Mouse (Mus musculus) forebrain, embryonic 16.5 days (tissue): ENCODE measurements around the gene Diras2. TPM values are rescaled to one million over a fixed set of nuclear protein-coding genes. Genes with fewer than 3 reads are reported as not detected.

ENCODE experiments used
- ATAC-seq: fragments of 200-750 bp; cut with Nextera tagmentation; 2 replicates; pipeline ENCODE4 v1.8.0; 2017; ENCODE audit warnings: mild to moderate bottlenecking, moderate library complexity
- H3K27ac ChIP-seq: fragments of 300-500 bp; sonication (generic); 2 replicates; pipeline ENCODE4 v1.5.1; 2014; ENCODE audit warnings: low read length, control low read depth
- H3K27me3 ChIP-seq: fragments of 300-500 bp; sonication (generic); replicated peaks from 2 replicates; pipeline ENCODE4 v1.6.1; 2014; ENCODE audit warnings: low read length; ENCODE audit not compliant: control insufficient read depth, insufficient read depth
- H3K36me3 ChIP-seq: fragments of 300-500 bp; sonication (generic); 2 replicates; pipeline ENCODE4 v1.6.1; 2014; ENCODE audit not compliant: control insufficient read depth, insufficient read depth
- H3K4me1 ChIP-seq: fragments of 300-500 bp; sonication (generic); replicated peaks from 2 replicates; pipeline ENCODE4 v1.6.1; 2014; ENCODE audit warnings: low read length; ENCODE audit not compliant: control insufficient read depth, insufficient read depth
- H3K4me2 ChIP-seq: fragments of 300-500 bp; sonication (generic); 2 replicates; pipeline ENCODE4 v1.6.1; 2014; ENCODE audit warnings: mild to moderate bottlenecking, low read length, control low read depth
- H3K4me3 ChIP-seq: fragments of 300-500 bp; sonication (generic); replicated peaks from 2 replicates; pipeline ENCODE4 v1.5.1; 2014; ENCODE audit warnings: mild to moderate bottlenecking, low read length, control low read depth
- H3K9ac ChIP-seq: fragments of 300-500 bp; sonication (generic); replicated peaks from 2 replicates; pipeline ENCODE4 v1.6.1; 2014; ENCODE audit warnings: low read depth, low read length, control low read depth
- H3K9me3 ChIP-seq: fragments of 300-500 bp; sonication (generic); 2 replicates; pipeline ENCODE4 v1.6.1; 2016; ENCODE audit warnings: low read length; ENCODE audit not compliant: control insufficient read depth
- WGBS: fragments of 180-500 bp; shearing (Covaris S2); extraction: QIAGEN DNeasy Blood & Tissue Kit; methylation state at CpG from one replicate; pipeline ENCODE4 v1.1.7; 2014; 5-methylcytosine and 5-hydroxymethylcytosine counted together
- polyA plus RNA-seq: library from polyadenylated mRNA; unstranded; fragments of >200 nt; fragmentation: Nextera tagmentation; extraction: Ambion mirVana; gene quantifications from 2 replicates; pipeline ENCODE4 v1.2.1, GENCODE M21; 2015

The Diras2 gene
- polyA plus RNA-seq, 1 experiment from 2014 or later = 4.3 TPM

DNA sequence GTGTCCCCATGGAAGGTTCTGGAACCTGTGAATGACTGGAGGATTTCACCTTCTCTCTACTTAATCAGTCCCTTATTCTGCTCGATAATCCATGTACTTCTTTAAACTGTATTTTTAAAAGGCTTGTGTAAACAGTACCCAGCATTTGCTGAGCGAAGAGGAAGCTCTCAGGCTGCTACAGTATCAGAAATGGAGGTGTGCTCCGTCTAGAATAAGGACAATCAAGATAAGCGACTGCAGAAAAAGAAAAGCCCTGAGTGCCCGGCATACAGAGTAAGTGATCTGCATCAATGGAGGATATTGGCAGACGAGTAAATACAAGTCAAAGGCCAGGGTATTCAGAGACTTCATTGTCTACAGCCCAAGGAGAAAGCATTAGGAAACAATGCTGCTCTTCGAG lies 26.3 kb upstream of the Diras2 start:
- H3K27me3 ChIP-seq = no peaks in the 10 kb centered on the region
- ATAC-seq = no peak
- peaks cover 15% of the 10 kb centered on the region for H3K4me1 ChIP-seq
- no peak overlapping the region for H3K27ac ChIP-seq
- no peak overlapping the region for H3K4me2 ChIP-seq
- no peaks in the 10 kb centered on the region for H3K36me3 ChIP-seq
- no peak overlapping the region for H3K9ac ChIP-seq
- H3K9me3 ChIP-seq = no peaks in the 10 kb centered on the region
- H3K4me3 ChIP-seq = no peak overlapping the region
- 69% methylated on average over 7 of the region's 7 CpGs for WGBS

DNA sequence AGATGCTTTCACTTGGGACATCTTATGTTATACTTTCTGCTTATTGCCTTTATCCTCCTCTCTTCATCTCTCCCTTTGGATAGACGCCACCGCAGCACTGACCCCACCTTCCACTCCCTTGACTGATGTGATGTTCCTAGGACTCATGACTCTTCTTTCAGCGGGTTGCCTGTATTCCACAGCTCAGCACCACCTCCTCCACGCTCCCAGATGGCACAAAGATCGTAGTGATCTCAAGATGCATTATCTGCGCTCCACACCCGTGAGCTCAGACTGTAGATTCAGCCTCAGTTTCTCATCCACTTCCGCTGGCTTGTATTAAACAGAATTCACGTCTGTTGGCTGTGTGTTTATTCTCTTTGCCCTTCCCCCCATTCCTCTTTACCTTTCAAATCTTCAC lies 23.6 kb upstream of the Diras2 start:
- Histone ChIP-seq H3K4me3 (no peak overlapping the region), H3K9ac (no peak overlapping the region), H3K27me3 (no peaks in the 10 kb centered on the region), H3K36me3 (no peaks in the 10 kb centered on the region), H3K9me3 (no peaks in the 10 kb centered on the region), H3K27ac (no peak overlapping the region), H3K4me2 (no peak overlapping the region), H3K4me1 (no peaks in the 10 kb centered on the region)
- no peak for ATAC-seq
- 90% methylated on average over 9 of the region's 9 CpGs for WGBS

DNA sequence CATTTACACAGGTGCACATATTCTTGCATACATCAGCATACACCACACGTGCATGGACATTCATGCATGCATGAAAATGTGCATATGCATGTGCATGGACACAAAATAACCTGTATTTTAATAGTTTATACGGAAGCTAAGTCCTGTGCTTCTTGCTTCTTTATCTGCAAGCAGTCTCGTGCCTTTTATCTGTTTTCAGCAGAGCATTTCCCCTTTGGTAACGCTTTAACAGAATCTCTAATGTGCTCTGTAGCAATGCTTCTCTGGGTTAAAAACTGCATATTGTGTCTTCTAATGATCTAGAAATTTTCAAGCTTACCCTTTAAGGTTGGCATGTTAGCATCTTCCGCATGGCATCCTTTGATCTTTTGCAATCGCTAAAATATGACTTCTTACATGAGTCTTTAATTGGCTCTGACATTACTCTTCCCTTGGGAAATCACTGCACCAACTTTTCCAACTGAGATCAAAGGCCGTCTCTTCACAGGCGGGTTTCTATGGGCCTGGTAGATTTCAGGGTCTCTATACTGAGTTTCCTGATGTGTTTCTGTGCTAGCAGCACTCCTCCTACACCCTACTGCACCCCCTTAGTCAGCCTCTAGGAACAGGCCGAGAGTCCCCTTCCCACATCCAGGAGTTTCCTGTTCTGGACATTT lies 21.9 kb upstream of the Diras2 start:
- 70% methylated on average over 9 of the region's 9 CpGs for WGBS
- no peak overlapping the region for H3K4me3 ChIP-seq
- H3K27ac ChIP-seq = no peak overlapping the region
- ATAC-seq = no peak
- H3K27me3 ChIP-seq = no peaks in the 10 kb centered on the region
- H3K4me2 ChIP-seq = no peak overlapping the region
- no peaks in the 10 kb centered on the region for H3K4me1 ChIP-seq
- H3K36me3 ChIP-seq = no peaks in the 10 kb centered on the region
- no peaks in the 10 kb centered on the region for H3K9me3 ChIP-seq
- no peak overlapping the region for H3K9ac ChIP-seq

DNA sequence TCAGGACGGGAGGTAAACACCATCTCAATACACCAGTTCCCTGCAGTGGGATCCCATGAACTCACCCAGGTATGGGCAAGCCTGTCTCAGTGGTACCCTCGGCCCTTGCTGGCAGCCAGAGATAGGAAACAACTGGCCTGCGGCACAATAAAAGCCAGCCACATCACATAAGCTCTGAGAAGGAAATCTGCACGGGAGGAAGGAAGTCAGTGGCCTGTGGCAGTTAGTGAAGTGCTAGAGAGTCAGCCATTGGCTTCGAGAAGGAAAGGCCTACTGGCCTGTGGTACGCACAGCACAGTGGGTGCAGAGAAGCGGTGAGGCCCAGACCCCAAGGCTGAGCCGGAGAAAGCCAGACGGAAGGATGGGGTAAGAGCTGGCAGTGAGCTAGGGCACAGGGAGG lies 20.2 kb upstream of the Diras2 start:
- H3K4me2 ChIP-seq = no peak overlapping the region
- 90% methylated on average over 9 of the region's 9 CpGs for WGBS
- no peaks in the 10 kb centered on the region for H3K36me3 ChIP-seq
- no peaks in the 10 kb centered on the region for H3K27me3 ChIP-seq
- no peaks in the 10 kb centered on the region for H3K9me3 ChIP-seq
- H3K9ac ChIP-seq = no peak overlapping the region
- H3K4me1 ChIP-seq = no peaks in the 10 kb centered on the region
- no peak overlapping the region for H3K4me3 ChIP-seq
- H3K27ac ChIP-seq = no peak overlapping the region
- no peak for ATAC-seq

DNA sequence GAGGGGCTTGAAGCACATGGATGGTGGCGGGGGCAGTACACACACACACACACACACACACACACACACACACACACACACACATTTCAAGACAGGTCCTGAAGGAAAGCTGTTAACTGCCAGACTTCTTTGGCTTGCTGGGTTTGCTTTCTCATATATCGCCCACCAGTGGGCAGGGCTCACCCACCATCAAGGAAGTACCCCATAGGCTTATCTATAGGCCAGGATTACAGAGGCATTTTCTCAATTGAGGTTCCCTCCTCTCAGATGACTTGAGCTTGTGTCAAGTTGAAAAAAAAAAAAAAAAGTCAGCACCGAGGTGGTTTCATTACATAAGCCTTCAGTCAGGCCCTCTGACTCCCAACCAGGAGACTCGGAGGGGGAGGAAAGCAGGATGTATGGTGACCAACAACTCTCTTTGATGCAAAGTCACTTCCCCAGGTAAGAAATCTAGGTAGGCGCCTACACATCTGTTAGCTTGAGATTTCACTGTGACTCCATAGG lies 19.7 kb upstream of the Diras2 start:
- 87% methylated on average over 5 of the region's 5 CpGs for WGBS

DNA sequence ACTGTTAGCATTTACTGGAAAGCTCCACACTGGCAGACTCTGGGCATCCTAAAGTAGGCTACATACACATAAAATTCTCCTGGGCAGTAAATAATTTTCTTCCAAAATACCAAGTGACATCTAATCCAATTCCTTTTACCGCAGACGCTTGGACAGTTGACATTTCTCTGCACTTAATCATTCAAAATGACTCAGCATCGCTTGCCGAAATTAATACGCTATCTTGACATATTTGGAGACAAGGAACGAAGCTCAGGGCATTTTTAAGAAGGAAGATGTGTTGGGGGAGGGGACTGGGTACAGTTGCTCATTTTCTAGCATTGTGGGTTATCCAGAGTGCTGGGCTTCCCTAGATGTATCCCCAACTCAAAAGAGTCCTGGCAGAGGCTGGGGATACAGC lies 15.2 kb upstream of the Diras2 start:
- no peak overlapping the region for H3K4me3 ChIP-seq
- no peak overlapping the region for H3K4me2 ChIP-seq
- no peak overlapping the region for H3K9ac ChIP-seq
- no peak for ATAC-seq
- 88% methylated on average over 6 of the region's 6 CpGs for WGBS
- H3K9me3 ChIP-seq = no peaks in the 10 kb centered on the region
- H3K4me1 ChIP-seq = no peaks in the 10 kb centered on the region
- H3K36me3 ChIP-seq = no peaks in the 10 kb centered on the region
- no peak overlapping the region for H3K27ac ChIP-seq
- H3K27me3 ChIP-seq = no peaks in the 10 kb centered on the region

More for the DNA sequence above, 19.7 kb upstream of the Diras2 start:
- Histone ChIP-seq H3K9me3 (no peaks in the 10 kb centered on the region), H3K4me3 (no peak overlapping the region), H3K4me2 (no peak overlapping the region), H3K9ac (no peak overlapping the region), H3K27ac (no peak overlapping the region), H3K36me3 (no peaks in the 10 kb centered on the region), H3K4me1 (no peaks in the 10 kb centered on the region), H3K27me3 (no peaks in the 10 kb centered on the region)
- no peak for ATAC-seq

DNA sequence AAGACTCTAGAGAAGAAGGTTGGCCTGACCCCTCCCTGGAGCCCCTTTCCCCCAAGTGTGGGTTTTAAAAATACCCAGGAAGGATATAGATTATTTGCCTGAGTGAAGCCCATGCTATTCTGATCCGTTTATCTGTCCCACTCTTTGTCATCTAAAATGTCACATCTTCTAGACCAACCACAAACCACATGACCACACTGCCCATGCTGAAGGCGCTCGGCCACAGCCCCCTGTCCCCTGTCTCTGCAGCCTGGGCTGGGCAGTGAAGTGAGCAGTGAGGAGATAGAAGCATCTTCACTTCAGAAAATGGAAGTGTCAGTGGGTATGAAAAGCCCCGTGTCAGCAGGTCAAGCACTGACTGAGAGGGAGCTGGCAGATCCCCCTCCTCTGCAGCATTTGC lies 11.6 kb upstream of the Diras2 start:
- no peaks in the 10 kb centered on the region for H3K27me3 ChIP-seq
- 68% methylated on average over 4 of the region's 4 CpGs for WGBS
- no peak overlapping the region for H3K27ac ChIP-seq
- no peak overlapping the region for H3K4me2 ChIP-seq
- no peaks in the 10 kb centered on the region for H3K4me1 ChIP-seq
- ATAC-seq = no peak
- H3K36me3 ChIP-seq = no peaks in the 10 kb centered on the region
- no peak overlapping the region for H3K9ac ChIP-seq
- no peaks in the 10 kb centered on the region for H3K9me3 ChIP-seq
- no peak overlapping the region for H3K4me3 ChIP-seq

DNA sequence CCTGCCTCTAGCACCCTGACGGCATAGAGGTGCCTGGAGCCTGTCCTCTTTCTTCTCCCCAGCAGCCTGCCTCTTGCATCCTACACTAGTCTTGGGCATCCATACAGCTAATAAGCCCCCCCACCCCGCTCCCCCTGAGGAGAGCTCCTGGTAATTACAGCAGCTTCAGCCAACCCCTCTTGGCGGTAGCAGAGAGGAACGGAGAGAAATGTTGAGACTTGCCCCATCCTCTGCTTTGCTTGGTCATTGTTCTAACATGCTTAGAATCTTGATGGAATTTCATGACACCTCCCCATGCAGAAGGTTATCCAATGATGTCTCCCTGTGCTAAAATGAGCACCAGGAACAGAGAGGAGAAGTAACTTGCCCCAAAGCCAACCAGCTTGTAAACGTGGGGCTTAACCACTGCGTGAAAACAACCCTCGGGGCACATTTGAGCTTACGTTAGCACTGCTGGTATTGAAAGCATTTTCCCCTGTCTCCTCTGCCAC lies 11.0 kb upstream of the Diras2 start:
- Histone ChIP-seq H3K9me3 (no peaks in the 10 kb centered on the region), H3K4me3 (no peak overlapping the region), H3K27ac (no peak overlapping the region), H3K4me2 (no peak overlapping the region), H3K27me3 (no peaks in the 10 kb centered on the region), H3K4me1 (no peaks in the 10 kb centered on the region), H3K9ac (no peak overlapping the region), H3K36me3 (no peaks in the 10 kb centered on the region)
- 57% methylated on average over 8 of the region's 8 CpGs for WGBS
- no peak for ATAC-seq

DNA sequence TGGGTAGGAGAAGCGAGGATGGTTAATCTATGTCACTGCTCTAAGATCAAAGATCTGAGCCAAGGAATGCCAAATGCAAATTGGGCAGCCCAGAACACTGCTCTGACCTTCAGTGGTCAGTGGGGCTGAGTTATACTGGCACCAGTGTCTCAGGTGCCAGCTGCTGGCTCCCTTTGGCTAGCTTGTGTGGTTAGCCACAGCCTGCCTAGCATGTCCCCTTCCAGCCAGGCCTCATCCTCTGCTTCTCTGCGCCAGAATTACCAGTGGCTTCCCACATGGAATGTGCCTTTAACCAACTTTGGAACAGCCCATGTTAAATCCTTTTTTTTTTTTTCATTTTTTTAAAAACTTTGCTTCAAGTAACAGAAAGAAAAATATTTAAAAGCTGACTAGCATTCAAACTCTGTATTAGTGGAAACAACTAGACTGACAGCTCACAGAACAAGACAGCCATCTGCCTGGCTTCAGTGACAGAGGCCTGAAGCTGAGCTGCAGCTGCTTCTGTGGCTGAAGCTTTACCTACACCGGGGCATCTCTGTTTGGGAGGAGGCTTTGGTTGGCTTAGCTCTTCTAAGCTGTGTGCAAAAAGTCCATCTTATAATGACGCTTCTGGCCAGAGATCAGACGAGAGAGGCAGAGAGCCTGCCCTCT lies 10.4 kb upstream of the Diras2 start:
- Histone ChIP-seq H3K27ac (no peak overlapping the region), H3K9me3 (no peaks in the 10 kb centered on the region), H3K4me2 (no peak overlapping the region), H3K36me3 (no peaks in the 10 kb centered on the region), H3K4me1 (no peaks in the 10 kb centered on the region), H3K4me3 (no peak overlapping the region), H3K9ac (no peak overlapping the region), H3K27me3 (no peaks in the 10 kb centered on the region)
- no peak for ATAC-seq
- WGBS = 64% methylated on average over 5 of the region's 5 CpGs
